In genomic region chr11:102350981-102351523, GRCm38 (mm10) we compare ENCODE assay signal across 15 mouse cellular contexts. TPM values are rescaled to one million over a fixed set of nuclear protein-coding genes. Genes with fewer than 3 reads are reported as not detected.
"Had no signal": no experiment of that assay in that cellular context is flagged by ENCODE, and none has a peak within 500 bp of the region (broad histone marks: within the 10 kb centered on the region; RNA-seq: fewer than 3 reads in every experiment).

No protein-coding gene starts in this region.

- DNase-seq: kidney, adult 18-20 months; kidney, postnatal 10 days; kidney, postnatal 4 days; lung, postnatal 14 days; thymus, postnatal 36 days had no signal

- H3K27ac ChIP-seq: intestine, embryonic 15.5 days; layer of hippocampus, adult 2 months; limb, embryonic 12.5 days; lung, embryonic 15.5 days; midbrain, embryonic 10.5 days; midbrain, embryonic 15.5 days; neural tube, embryonic 12.5 days; stomach, embryonic 15.5 days had no signal

- H3K9ac ChIP-seq: intestine, embryonic 15.5 days; limb, embryonic 12.5 days; lung, embryonic 15.5 days; midbrain, embryonic 15.5 days; neural tube, embryonic 12.5 days; stomach, embryonic 15.5 days had no signal

- H3K4me3 ChIP-seq: intestine, embryonic 15.5 days; layer of hippocampus, adult 2 months; limb, embryonic 12.5 days; lung, embryonic 15.5 days; midbrain, embryonic 10.5 days; midbrain, embryonic 15.5 days; neural tube, embryonic 12.5 days; stomach, embryonic 15.5 days had no signal

- H3K9me3 ChIP-seq: intestine, embryonic 15.5 days; limb, embryonic 12.5 days; lung, embryonic 15.5 days; midbrain, embryonic 10.5 days; midbrain, embryonic 15.5 days; neural tube, embryonic 12.5 days; stomach, embryonic 15.5 days had no signal

- H3K4me1 ChIP-seq: intestine, embryonic 15.5 days; lung, embryonic 15.5 days; midbrain, embryonic 10.5 days; midbrain, embryonic 15.5 days; stomach, embryonic 15.5 days had no signal

- ATAC-seq: intestine, embryonic 15.5 days; midbrain, embryonic 15.5 days had no signal

- H3K4me2 ChIP-seq: intestine, embryonic 15.5 days; limb, embryonic 12.5 days; lung, embryonic 15.5 days; midbrain, embryonic 15.5 days; neural tube, embryonic 12.5 days; stomach, embryonic 15.5 days had no signal

- H3K36me3 ChIP-seq: intestine, embryonic 15.5 days; limb, embryonic 12.5 days; lung, embryonic 15.5 days; midbrain, embryonic 10.5 days; midbrain, embryonic 15.5 days; neural tube, embryonic 12.5 days; stomach, embryonic 15.5 days had no signal

- H3K27me3 ChIP-seq: intestine, embryonic 15.5 days; midbrain, embryonic 15.5 days; neural tube, embryonic 12.5 days; stomach, embryonic 15.5 days had no signal

RNA-seq across cellular contexts. Expression of gene Slc4a1, which starts 15.0 kb away (rescaled TPM):
- polyA plus RNA-seq: testis, adult 2 months had no signal

RNA-seq across cellular contexts. Expression of gene Rundc3a, which starts 42.2 kb away (rescaled TPM):
- total RNA-seq: monocyte, adult 5-6 weeks had no signal
